Mouse (Mus musculus) ZHBTc4 (cell line): ENCODE measurements around the gene 1700066M21Rik.

Experiments
- DNase-seq: peaks from one replicate; pipeline ENCODE4 v3.0.0-alpha.2; 2011; ENCODE audit warnings: low read depth, low spot score

1700066M21Rik gene

GRCm38 (mm10) chr1:57377376-57378341, at the start of gene 1700066M21Rik:
1700066M21Rik (plus strand) TSS chr1:57377620.
- peak; percentile 99 for DNase-seq

DNA sequence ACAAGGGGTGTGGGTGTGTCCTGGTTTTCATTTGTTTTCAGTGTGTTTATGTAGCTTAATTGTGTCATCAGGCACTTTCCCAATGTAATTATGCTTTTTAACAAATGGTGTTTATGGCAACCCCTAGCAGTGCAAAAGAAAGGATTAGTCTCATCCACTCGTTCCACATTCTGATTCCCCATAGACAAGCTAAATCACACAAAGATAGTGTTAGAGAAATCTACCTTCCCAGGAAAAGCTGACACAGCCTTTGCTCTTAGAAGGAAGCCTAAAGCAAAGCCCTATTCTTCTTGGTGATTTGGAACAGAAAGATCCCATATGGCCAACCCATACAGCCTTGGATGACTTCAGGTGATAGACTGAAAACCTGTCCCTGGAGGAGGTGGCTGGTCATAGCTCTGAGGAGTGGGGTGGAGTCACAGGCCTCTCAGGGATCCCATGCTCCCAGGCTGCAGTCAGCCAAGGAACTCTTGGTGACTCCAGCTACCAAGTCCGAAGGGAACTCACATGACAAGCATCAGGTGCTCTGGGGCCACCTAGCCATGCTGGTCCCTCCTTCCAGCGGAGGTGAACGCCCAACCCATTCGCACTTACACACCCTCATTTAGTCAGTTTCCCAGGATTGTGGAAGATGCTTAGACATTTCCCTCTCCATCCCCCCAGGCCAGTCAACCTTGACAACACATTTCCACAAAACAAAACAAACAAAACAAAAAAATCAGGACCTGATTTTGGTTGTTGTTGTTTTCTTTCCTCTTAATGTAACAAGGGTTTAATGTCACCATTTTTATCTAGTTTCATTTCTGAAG, 47.9 kb upstream of the 1700066M21Rik start:
- DNase-seq, result peak; percentile 50

DNA sequence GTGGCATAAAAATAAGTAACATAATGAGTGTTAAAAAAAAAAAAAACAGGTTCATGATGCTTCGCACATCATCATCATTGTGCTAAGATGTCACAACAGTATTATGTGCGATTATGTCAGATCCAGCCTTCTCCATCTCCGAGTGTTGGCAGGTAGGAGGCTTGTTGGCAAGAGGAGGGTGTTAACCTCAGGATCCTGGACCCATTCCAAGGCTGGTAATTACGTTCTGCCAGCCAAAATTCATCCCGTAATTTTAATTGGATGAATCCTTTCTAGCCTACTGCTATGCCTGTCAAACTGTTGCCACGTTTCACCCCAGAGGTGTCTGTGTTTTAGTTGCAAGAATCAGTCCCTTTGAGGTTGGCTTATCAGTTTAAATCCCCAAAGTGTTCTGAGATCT, 47.2 kb upstream of the 1700066M21Rik start:
- no peak for DNase-seq

DNA sequence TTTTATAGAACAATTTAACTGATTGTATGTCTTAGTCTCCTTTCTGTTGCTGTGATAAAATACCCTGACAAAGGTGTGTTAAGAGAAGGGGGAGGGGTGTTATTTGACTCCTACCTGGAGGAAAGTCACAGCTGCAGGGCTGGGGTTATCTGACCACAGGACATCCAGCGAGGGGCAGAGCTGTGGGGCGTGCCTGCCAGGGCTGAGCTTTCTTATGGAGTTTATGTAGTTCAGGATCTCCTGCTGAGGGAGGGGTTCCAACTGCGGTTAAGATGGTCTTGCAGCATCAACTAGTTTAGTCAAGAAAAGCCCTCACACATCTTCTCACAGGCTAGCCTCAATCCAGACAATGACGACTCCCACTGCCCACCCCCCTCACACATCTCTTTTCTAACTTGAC, 45.4 kb upstream of the 1700066M21Rik start:
- peak; percentile 20 for DNase-seq

DNA sequence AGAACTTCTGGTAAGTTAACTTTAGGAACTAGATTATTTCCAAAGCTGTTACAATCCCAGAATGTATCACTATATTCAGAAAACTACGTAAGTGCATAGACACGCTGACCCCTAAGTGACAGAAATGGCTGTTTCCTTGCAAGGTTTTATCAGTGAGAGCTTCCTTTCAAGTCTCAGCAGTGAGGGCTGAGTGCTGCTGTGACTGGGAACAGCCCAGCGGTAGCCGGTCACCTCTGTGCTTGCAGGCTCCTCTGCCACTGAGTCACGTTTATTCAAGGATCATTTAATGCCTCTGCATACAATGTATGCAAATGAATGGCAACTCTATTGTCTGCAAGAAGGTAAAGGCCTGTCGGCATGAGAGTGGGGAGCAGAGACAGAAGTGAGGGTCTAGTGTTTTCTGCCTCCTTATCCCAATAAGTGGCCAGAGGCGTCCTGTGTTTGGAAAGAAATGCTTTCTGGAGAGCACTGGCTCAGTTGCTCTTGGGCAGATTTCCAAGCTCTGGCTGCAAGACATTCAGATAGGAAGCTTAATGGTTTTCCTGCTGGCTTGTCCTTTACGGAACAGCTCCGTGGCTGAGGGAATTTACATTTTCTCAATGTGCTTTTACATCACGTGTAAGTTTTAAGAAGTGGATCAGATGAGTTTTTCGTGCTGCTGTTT, 43.7 kb upstream of the 1700066M21Rik start:
- DNase-seq, result peak; percentile 41

DNA sequence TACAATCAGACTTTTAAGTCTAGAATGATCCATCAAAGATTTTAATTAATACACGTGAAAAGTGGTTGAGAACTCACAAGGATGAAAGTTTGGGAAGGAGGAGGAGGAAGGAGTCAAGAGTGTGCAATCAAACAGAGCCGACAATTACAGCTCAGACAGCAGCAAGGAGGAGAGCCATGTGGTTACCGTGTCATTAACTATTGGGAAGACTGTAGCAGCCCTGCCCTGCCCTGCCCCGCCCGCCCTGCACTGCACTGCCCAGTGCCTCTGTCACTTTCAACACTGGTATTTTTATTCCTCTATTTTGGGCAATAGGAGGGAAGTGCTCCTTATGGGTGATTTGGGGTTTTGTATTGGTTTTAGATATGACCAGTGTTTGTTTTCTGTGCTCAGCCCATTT, 42.2 kb upstream of the 1700066M21Rik start:
- DNase-seq, result no peak

GRCm38 (mm10) chr1:57339156-57339796, 38.1 kb upstream of the 1700066M21Rik start:
- peak; percentile 29 for DNase-seq

DNA sequence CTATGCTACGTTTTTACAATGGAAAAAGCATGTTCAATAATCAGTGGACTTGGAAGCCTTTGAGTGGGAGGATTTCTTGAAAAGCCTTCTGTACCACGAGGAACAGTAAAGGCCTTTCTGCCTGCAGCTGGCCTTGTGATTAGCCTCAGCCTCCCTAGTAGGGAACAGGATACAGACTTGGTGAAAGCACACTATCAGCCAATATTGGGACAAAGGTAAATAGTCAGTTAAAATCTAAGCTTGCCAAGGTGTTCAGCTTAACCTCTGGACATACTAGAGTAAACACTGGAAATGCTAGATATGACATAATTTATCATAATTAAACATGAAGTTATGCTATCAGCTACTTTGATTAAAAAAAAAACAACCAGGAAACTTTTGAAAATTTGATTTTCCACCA, 36.2 kb upstream of the 1700066M21Rik start:
- DNase-seq, result no peak

- no peak for DNase-seq
Observed at GRCm38 (mm10) chr1:57347487-57347886, 29.9 kb upstream of the 1700066M21Rik start.

DNA sequence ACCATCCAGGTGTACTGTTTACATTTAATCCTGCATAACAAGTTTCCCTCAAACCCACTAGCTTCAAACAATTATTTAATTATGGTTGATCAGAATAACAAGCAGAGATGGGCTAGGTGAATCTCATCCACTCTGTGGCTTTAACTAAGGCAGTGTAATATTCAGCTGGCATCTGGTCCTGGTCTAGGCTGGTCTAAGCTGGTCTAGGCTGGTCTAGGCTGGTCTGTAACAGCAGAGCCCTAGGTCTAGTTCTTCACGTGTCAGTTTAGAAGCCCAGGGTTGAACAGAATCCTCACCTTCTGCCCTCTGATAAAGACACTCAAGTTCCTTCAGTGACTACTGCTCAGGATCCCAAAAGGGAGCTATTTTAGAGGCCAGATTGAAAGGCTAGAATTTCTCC, 25.5 kb upstream of the 1700066M21Rik start:
- peak; percentile 75 for DNase-seq

DNA sequence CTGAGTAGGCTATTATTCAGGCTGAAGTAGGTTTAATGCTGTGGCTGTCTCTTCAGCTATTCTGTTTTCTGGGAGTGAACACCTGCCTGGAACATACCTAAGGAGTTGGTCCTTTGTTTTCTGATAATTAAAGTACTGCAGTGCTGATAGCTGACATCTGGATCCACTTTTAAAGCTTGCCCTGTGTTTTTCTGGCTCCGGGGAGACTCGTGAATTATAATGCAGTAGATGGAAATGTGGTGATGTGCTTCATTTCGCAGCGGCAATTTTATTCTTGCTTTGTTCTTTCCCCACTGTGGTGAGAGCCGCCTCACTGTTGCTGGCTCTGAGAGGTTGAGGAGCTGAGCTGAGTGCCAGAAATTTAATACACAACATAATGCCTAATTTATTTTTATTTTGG, 18.9 kb upstream of the 1700066M21Rik start:
- DNase-seq, result no peak

GRCm38 (mm10) chr1:57367446-57367845, 10.0 kb upstream of the 1700066M21Rik start:
- no peak for DNase-seq

- peak; percentile 29 for DNase-seq
Observed at GRCm38 (mm10) chr1:57369111-57369510, 8.3 kb upstream of the 1700066M21Rik start.

DNA sequence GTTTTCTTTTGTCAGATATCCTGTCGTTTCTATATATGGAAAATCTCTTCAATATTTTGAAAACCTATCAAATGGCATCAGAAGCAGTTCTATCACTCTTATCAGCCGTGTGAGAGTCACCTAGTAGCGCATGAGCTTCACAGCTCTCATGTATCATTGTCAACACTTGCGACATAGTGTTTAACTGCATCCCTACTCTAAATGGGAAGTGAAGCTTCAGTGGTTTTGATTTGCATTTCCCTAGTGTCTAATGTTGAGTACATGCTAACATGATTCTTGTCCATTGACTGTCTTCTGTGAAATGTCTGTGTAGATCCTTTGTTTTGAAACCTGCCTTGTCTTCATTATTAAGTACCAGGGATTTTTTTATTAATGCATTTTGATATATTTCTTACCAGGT, 7.0 kb upstream of the 1700066M21Rik start:
- no peak for DNase-seq

GRCm38 (mm10) chr1:57375276-57375675, 2.1 kb upstream of the 1700066M21Rik start:
- DNase-seq, result no peak

- DNase-seq, result no peak
Observed at GRCm38 (mm10) chr1:57376806-57377205, 614 bp upstream of the 1700066M21Rik start.

- DNase-seq, result no peak
Observed at GRCm38 (mm10) chr1:57386519-57386918, 9.1 kb downstream of the 1700066M21Rik start.

- DNase-seq, result no peak
Observed at GRCm38 (mm10) chr1:57387876-57388275, 10.5 kb downstream of the 1700066M21Rik start.

GRCm38 (mm10) chr1:57388402-57389155, 11.2 kb downstream of the 1700066M21Rik start:
- no peak for DNase-seq

DNA sequence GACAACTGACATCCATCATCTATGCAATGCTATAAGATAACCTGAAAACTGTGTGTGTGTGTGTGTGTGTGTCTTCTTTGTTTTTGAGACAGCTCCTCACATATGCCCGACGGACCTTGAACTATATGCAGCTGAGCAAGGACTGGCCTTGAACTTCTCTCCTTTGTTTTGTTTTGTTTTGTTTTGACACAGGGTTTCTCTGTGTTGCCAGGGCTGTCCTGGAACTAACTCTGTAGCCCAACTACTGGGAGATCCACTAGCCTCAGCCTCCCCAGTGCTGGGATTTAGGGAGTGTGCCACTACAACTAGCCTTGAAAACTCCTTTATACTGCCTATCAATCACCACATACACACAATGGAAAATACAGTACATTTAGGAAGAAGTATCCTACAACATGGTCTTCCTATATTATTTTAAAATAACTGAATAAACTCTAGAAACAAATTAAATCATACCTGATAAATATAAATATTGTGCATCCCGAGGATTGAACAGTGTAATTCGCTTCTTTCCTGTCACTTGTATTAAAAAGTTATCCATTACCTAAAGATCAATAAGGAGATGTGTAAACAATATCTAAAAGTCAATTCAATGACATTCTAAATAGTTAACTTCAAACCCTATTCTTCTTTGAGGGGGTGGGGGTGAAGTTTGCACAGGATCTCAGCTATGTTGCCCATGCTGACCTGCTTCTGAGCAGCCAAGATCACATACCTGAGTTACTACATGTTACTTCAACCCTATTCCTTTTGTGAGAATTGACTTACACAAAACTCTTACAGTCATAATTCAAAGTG, 13.8 kb downstream of the 1700066M21Rik start:
- DNase-seq, result no peak
